Mouse (Mus musculus): ENCODE measurements at regions not wholly inside any gene's neighbourhood (a gene's known extent, or its start where the extent isn't known, plus 50 kb on each side); places are given as distances from the start of the nearest gene placed in this dataset.
A peak's percentile ranks its signal among the peaks of the same experiment; 100 is the strongest.
"Not testable (repeated sequence)": the region's sequence is repeated elsewhere in the genome, so short reads cannot be mapped to it uniquely, and the experiment has no call there.

GRCm38 (mm10) chrX:159080508-159080907 is 129.6 kb upstream of the Rps6ka3 start:
- ATAC-seq (no peak), DNase-seq (ENCODE audit: low spot score) (no peak)
- H3K27me3 ChIP-seq (replicated peaks; ENCODE audit: insufficient read depth, low read length): no peaks in the 10 kb centered on the region
- TF ChIP-seq CTCF (IDR thresholded peaks at IDR 0.05) (no peak), EP300 (IDR thresholded peaks at IDR 0.05) (no peak)
- no peak overlapping the region for H3K4me2 ChIP-seq (replicated peaks; ENCODE audit: low read depth, low read length)
- H3K9ac ChIP-seq (replicated peaks; ENCODE audit: low read depth): no peak overlapping the region
- H3K4me1 ChIP-seq (ENCODE audit: insufficient read depth, low read depth, low read length): no peaks in the 10 kb centered on the region
- WGBS: 65% methylated on average over 2 of the region's 2 CpGs
- H3K36me3 ChIP-seq (ENCODE audit: insufficient read depth, low read length): no peaks in the 10 kb centered on the region
- no peak overlapping the region for H3K4me3 ChIP-seq (ENCODE audit: low read depth, low read length)
- H3K9me3 ChIP-seq (ENCODE audit: low read length): no peaks in the 10 kb centered on the region
- no peak overlapping the region for H3K27ac ChIP-seq (ENCODE audit: low read length)

GRCm38 (mm10) chrX:159110651-159111050 is 99.5 kb upstream of the Rps6ka3 start:
- not testable (repeated sequence) for ATAC-seq

GRCm38 (mm10) chrX:159116210-159116609 is 93.9 kb upstream of the Rps6ka3 start:
- Histone ChIP-seq H3K4me3 (ENCODE audit: low read depth, low read length) (no peak overlapping the region), H3K27me3 (replicated peaks; ENCODE audit: insufficient read depth, low read length) (no peaks in the 10 kb centered on the region), H3K9ac (replicated peaks; ENCODE audit: low read depth) (no peak overlapping the region), H3K36me3 (ENCODE audit: insufficient read depth, low read length) (no peaks in the 10 kb centered on the region), H3K27ac (ENCODE audit: low read length) (no peak overlapping the region), H3K9me3 (ENCODE audit: low read length) (no peaks in the 10 kb centered on the region), H3K4me2 (replicated peaks; ENCODE audit: low read depth, low read length) (no peak overlapping the region), H3K4me1 (ENCODE audit: insufficient read depth, low read depth, low read length) (no peaks in the 10 kb centered on the region)
- TF ChIP-seq EP300 (IDR thresholded peaks at IDR 0.05): no peak
- no peak for TF ChIP-seq CTCF (IDR thresholded peaks at IDR 0.05)
- ATAC-seq (no peak), DNase-seq (ENCODE audit: low spot score) (peak; percentile 4)

More at GRCm38 (mm10) chrX:159110651-159111050, 99.5 kb upstream of the Rps6ka3 start:
- not testable (repeated sequence) for H3K27ac ChIP-seq (ENCODE audit: low read length); H3K36me3 ChIP-seq (ENCODE audit: insufficient read depth, low read length); H3K9ac ChIP-seq (replicated peaks; ENCODE audit: low read depth); H3K4me2 ChIP-seq (replicated peaks; ENCODE audit: low read depth, low read length); H3K4me3 ChIP-seq (ENCODE audit: low read depth, low read length); H3K27me3 ChIP-seq (replicated peaks; ENCODE audit: insufficient read depth, low read length); H3K4me1 ChIP-seq (ENCODE audit: insufficient read depth, low read depth, low read length); DNase-seq (ENCODE audit: low spot score); H3K9me3 ChIP-seq (ENCODE audit: low read length)
- 87% methylated on average over 6 of the region's 6 CpGs for WGBS

DNA sequence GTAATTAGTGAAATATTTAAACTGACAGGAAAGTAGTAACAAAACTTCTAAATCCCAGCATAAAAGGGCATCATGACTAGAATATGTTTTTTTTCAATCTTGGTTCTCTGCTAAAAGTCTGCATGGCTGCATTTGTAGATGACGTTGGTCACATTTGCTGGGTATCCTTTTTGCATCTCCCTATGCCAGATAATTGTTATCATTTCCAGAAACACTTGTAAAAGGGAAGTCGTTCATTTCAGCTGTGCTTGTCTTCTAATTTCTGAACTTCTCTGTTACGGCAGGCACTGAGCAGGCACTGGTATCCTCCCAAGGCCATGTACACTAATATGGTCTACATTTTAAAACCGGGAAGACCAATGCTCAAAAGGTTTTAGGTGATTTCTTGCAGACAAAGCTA is 69.6 kb upstream of the Rps6ka3 start:
- no peak overlapping the region for H3K9ac ChIP-seq (replicated peaks; ENCODE audit: low read depth)
- H3K4me2 ChIP-seq (replicated peaks; ENCODE audit: low read depth, low read length): no peak overlapping the region
- no peak for TF ChIP-seq CTCF (IDR thresholded peaks at IDR 0.05)
- TF ChIP-seq EP300 (IDR thresholded peaks at IDR 0.05): no peak
- H3K27me3 ChIP-seq (replicated peaks; ENCODE audit: insufficient read depth, low read length): no peaks in the 10 kb centered on the region
- no peak for ATAC-seq
- H3K4me1 ChIP-seq (ENCODE audit: insufficient read depth, low read depth, low read length): no peaks in the 10 kb centered on the region
- no peak overlapping the region for H3K27ac ChIP-seq (ENCODE audit: low read length)
- WGBS: 51% methylated on average over 4 of the region's 4 CpGs
- no peak overlapping the region for H3K4me3 ChIP-seq (ENCODE audit: low read depth, low read length)
- no peak for DNase-seq (ENCODE audit: low spot score)
- no peaks in the 10 kb centered on the region for H3K36me3 ChIP-seq (ENCODE audit: insufficient read depth, low read length)
- H3K9me3 ChIP-seq (ENCODE audit: low read length): no peaks in the 10 kb centered on the region

DNA sequence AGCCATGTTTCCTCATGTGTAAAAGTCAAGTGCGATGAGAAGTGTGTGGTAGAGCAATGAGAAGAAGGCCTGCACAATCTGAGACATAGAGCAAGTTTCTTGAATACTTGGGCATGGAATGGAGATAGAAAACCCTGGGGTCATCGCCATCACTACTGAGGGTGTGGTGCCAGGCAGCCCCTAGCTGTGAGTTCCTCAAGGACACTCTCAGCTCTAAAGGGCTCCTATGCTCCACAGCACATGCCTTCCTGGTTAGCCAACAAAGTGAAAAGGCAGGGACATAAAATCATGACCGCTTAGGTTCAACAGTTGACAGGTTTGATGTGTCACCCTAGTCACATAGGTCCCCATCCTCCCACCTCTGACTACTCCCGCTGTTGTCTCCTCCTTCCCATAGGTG is 66.8 kb upstream of the Rps6ka3 start:
- ATAC-seq: peak; percentile 25; the same call in 1 of the 2 replicates
- TF ChIP-seq EP300 (IDR thresholded peaks at IDR 0.05): no peak
- 71% methylated on average over 4 of the region's 4 CpGs for WGBS

GRCm38 (mm10) chrX:159144674-159145073 is 65.4 kb upstream of the Rps6ka3 start:
- WGBS: 53% methylated on average over 3 of the region's 3 CpGs
- Histone ChIP-seq H3K4me1 (ENCODE audit: insufficient read depth, low read depth, low read length) (no peaks in the 10 kb centered on the region), H3K9me3 (ENCODE audit: low read length) (no peaks in the 10 kb centered on the region), H3K4me3 (ENCODE audit: low read depth, low read length) (no peak overlapping the region), H3K4me2 (replicated peaks; ENCODE audit: low read depth, low read length) (no peak overlapping the region), H3K9ac (replicated peaks; ENCODE audit: low read depth) (no peak overlapping the region), H3K27me3 (replicated peaks; ENCODE audit: insufficient read depth, low read length) (no peaks in the 10 kb centered on the region), H3K36me3 (ENCODE audit: insufficient read depth, low read length) (no peaks in the 10 kb centered on the region), H3K27ac (ENCODE audit: low read length) (no peak overlapping the region)
- no peak for TF ChIP-seq EP300 (IDR thresholded peaks at IDR 0.05)
- ATAC-seq: no peak
- DNase-seq (ENCODE audit: low spot score): peak; percentile 6

More for the DNA sequence above, 66.8 kb upstream of the Rps6ka3 start:
- no peak overlapping the region for H3K4me2 ChIP-seq (replicated peaks; ENCODE audit: low read depth, low read length)
- no peaks in the 10 kb centered on the region for H3K4me1 ChIP-seq (ENCODE audit: insufficient read depth, low read depth, low read length)
- H3K27ac ChIP-seq (ENCODE audit: low read length): no peak overlapping the region
- H3K9ac ChIP-seq (replicated peaks; ENCODE audit: low read depth): no peak overlapping the region
- H3K9me3 ChIP-seq (ENCODE audit: low read length): no peaks in the 10 kb centered on the region
- no peaks in the 10 kb centered on the region for H3K27me3 ChIP-seq (replicated peaks; ENCODE audit: insufficient read depth, low read length)
- DNase-seq (ENCODE audit: low spot score): no peak
- no peaks in the 10 kb centered on the region for H3K36me3 ChIP-seq (ENCODE audit: insufficient read depth, low read length)
- no peak overlapping the region for H3K4me3 ChIP-seq (ENCODE audit: low read depth, low read length)

- H3K4me3 ChIP-seq (ENCODE audit: low read depth, low read length): no peak overlapping the region
- ATAC-seq (peak; percentile 88), DNase-seq (ENCODE audit: low spot score) (peak; percentile 87)
- H3K4me1 ChIP-seq (ENCODE audit: insufficient read depth, low read depth, low read length): no peaks in the 10 kb centered on the region
- no peaks in the 10 kb centered on the region for H3K9me3 ChIP-seq (ENCODE audit: low read length)
- no peak overlapping the region for H3K9ac ChIP-seq (replicated peaks; ENCODE audit: low read depth)
- no peaks in the 10 kb centered on the region for H3K36me3 ChIP-seq (ENCODE audit: insufficient read depth, low read length)
- 0 out of 2 replicates have a peak, but pooled peaks have one; percentile 51 for TF ChIP-seq EP300 (IDR thresholded peaks at IDR 0.05)
- no peak for TF ChIP-seq CTCF (IDR thresholded peaks at IDR 0.05)
- no peak overlapping the region for H3K4me2 ChIP-seq (replicated peaks; ENCODE audit: low read depth, low read length)
- H3K27ac ChIP-seq (ENCODE audit: low read length): no peak overlapping the region
- no peaks in the 10 kb centered on the region for H3K27me3 ChIP-seq (replicated peaks; ENCODE audit: insufficient read depth, low read length)
- 28% methylated on average over 4 of the region's 4 CpGs for WGBS
Observed at GRCm38 (mm10) chrX:159145212-159145611, 64.9 kb upstream of the Rps6ka3 start.

Measured in lung, postnatal 0 days (tissue).